Mouse (Mus musculus) limb, embryonic 11.5 days (tissue): ENCODE results near the gene Ppm1h. TPM values are rescaled to one million over a fixed set of nuclear protein-coding genes. Genes with fewer than 3 reads are reported as not detected.
"Not testable (repeated sequence)": the region's sequence is repeated elsewhere in the genome, so short reads cannot be mapped to it uniquely, and the experiment has no call there.

Experiments
- ATAC-seq: fragments of 200-750 bp; cut with Nextera tagmentation; 2 replicates; pipeline ENCODE4 v1.8.0; 2017; ENCODE audit warnings: low read depth; ENCODE audit not compliant: insufficient number of reproducible peaks, low FRiP score, low TSS enrichment
- DNase-seq: peaks from one replicate; pipeline ENCODE4 v3.0.0-alpha.2; 2015; ENCODE audit warnings: low spot score
- H3K27ac ChIP-seq: fragments of 300-500 bp; sonication (generic); replicated peaks from 2 replicates; pipeline ENCODE4 v1.5.1; 2014; ENCODE audit warnings: low read depth, mild to moderate bottlenecking, low read length
- H3K27me3 ChIP-seq: fragments of 300-500 bp; sonication (generic); 2 replicates; pipeline ENCODE4 v1.6.1; 2014; ENCODE audit warnings: mild to moderate bottlenecking, low read length, mixed read lengths; ENCODE audit not compliant: control insufficient read depth, insufficient read depth
- H3K36me3 ChIP-seq: fragments of 300-500 bp; sonication (generic); 2 replicates; pipeline ENCODE4 v1.6.1; 2014; ENCODE audit warnings: mild to moderate bottlenecking, low read length, moderate library complexity, mixed read lengths; ENCODE audit not compliant: control insufficient read depth, insufficient read depth
- H3K4me1 ChIP-seq: fragments of 300-500 bp; sonication (generic); 2 replicates; pipeline ENCODE4 v1.6.1; 2014; ENCODE audit warnings: low read length, mixed read lengths; ENCODE audit not compliant: control insufficient read depth, insufficient read depth
- H3K4me2 ChIP-seq: fragments of 300-500 bp; sonication (generic); 2 replicates; pipeline ENCODE4 v1.6.1; 2014; ENCODE audit warnings: low read depth, mild to moderate bottlenecking, moderate library complexity; ENCODE audit not compliant: severe bottlenecking
- H3K4me3 ChIP-seq: fragments of 300-500 bp; sonication (generic); 2 replicates; pipeline ENCODE4 v1.5.1; 2014; ENCODE audit warnings: low read depth, low read length
- H3K9ac ChIP-seq: fragments of 300-500 bp; sonication (generic); 2 replicates; pipeline ENCODE4 v1.6.1; 2014; ENCODE audit warnings: mild to moderate bottlenecking, low read length
- H3K9me3 ChIP-seq: fragments of 300-500 bp; sonication (generic); 2 replicates; pipeline ENCODE4 v1.6.1; 2016; ENCODE audit warnings: low read length; ENCODE audit not compliant: control insufficient read depth
- WGBS: fragments of 180-500 bp; shearing (Covaris S2); extraction: QIAGEN DNeasy Blood & Tissue Kit; methylation state at CpG from one replicate; pipeline ENCODE4 v1.1.7; 2014; 5-methylcytosine and 5-hydroxymethylcytosine counted together
- polyA plus RNA-seq: library from polyadenylated mRNA; unstranded; fragments of >200 nt; fragmentation: Nextera tagmentation; extraction: Ambion mirVana; gene quantifications from 2 replicates; pipeline ENCODE4 v1.2.1, GENCODE M21; 2014

Gene Ppm1h
- polyA plus RNA-seq, 1 experiment from 2014 or later: 5.1 TPM

- 61% methylated on average over 9 of the region's 9 CpGs for WGBS
- H3K27ac ChIP-seq: no peak overlapping the region
- H3K36me3 ChIP-seq: no peaks in the 10 kb centered on the region
- DNase-seq: no peak
- no peak for ATAC-seq
- no peak overlapping the region for H3K4me2 ChIP-seq
- no peaks in the 10 kb centered on the region for H3K9me3 ChIP-seq
- H3K27me3 ChIP-seq: no peaks in the 10 kb centered on the region
- H3K4me1 ChIP-seq: peaks cover 21% of the 10 kb centered on the region; the same call in 1 of the 2 replicates
- H3K9ac ChIP-seq: no peak overlapping the region
- H3K4me3 ChIP-seq: no peak overlapping the region
Observed at GRCm38 (mm10) chr10:122918325-122918694, 239.7 kb downstream of the Ppm1h start.

- DNase-seq: no peak
- Histone ChIP-seq H3K4me2 (no peak overlapping the region), H3K4me1 (peaks cover 17% of the 10 kb centered on the region; the same call in 1 of the 2 replicates), H3K36me3 (no peaks in the 10 kb centered on the region), H3K9ac (no peak overlapping the region), H3K27me3 (no peaks in the 10 kb centered on the region), H3K27ac (no peak overlapping the region; the same call in 1 of the 2 replicates), H3K4me3 (no peak overlapping the region), H3K9me3 (no peaks in the 10 kb centered on the region)
- 60% methylated on average over 5 of the region's 5 CpGs for WGBS
- no peak for ATAC-seq
Observed at GRCm38 (mm10) chr10:122918754-122919153, 240.2 kb downstream of the Ppm1h start.

- Histone ChIP-seq H3K36me3 (no peaks in the 10 kb centered on the region), H3K4me3 (no peak overlapping the region), H3K4me1 (peaks cover 15% of the 10 kb centered on the region; the same call in 1 of the 2 replicates), H3K27me3 (no peaks in the 10 kb centered on the region), H3K4me2 (no peak overlapping the region), H3K9me3 (no peaks in the 10 kb centered on the region), H3K9ac (no peak overlapping the region), H3K27ac (no peak overlapping the region)
- DNase-seq: no peak
- 82% methylated on average over 2 of the region's 2 CpGs for WGBS
- ATAC-seq: no peak
Observed at GRCm38 (mm10) chr10:122919416-122919815, 240.9 kb downstream of the Ppm1h start.

- H3K4me1 ChIP-seq: peaks cover 15% of the 10 kb centered on the region; the same call in 1 of the 2 replicates
- H3K9ac ChIP-seq: no peak overlapping the region
- no peaks in the 10 kb centered on the region for H3K36me3 ChIP-seq
- H3K4me2 ChIP-seq: no peak overlapping the region
- 97% methylated on average over 11 of the region's 11 CpGs for WGBS
- no peaks in the 10 kb centered on the region for H3K9me3 ChIP-seq
- H3K4me3 ChIP-seq: no peak overlapping the region
- ATAC-seq: no peak
- no peak for DNase-seq
- no peak overlapping the region for H3K27ac ChIP-seq
- no peaks in the 10 kb centered on the region for H3K27me3 ChIP-seq
Observed at GRCm38 (mm10) chr10:122920218-122920795, 241.7 kb downstream of the Ppm1h start.

GRCm38 (mm10) chr10:122922226-122922625 is 243.7 kb downstream of the Ppm1h start:
- Histone ChIP-seq H3K4me3 (no peak overlapping the region), H3K27ac (no peak overlapping the region), H3K27me3 (no peaks in the 10 kb centered on the region), H3K36me3 (no peaks in the 10 kb centered on the region), H3K9me3 (no peaks in the 10 kb centered on the region), H3K9ac (no peak overlapping the region), H3K4me2 (no peak overlapping the region), H3K4me1 (peaks cover 6% of the 10 kb centered on the region; the same call in 1 of the 2 replicates)
- ATAC-seq (no peak), DNase-seq (no peak)
- WGBS: 38% methylated on average over 7 of the region's 7 CpGs

- not testable (repeated sequence) for H3K4me3 ChIP-seq, H3K4me1 ChIP-seq, H3K4me2 ChIP-seq, H3K36me3 ChIP-seq, H3K27me3 ChIP-seq, H3K27ac ChIP-seq, H3K9me3 ChIP-seq, H3K9ac ChIP-seq, DNase-seq, ATAC-seq
- 88% methylated on average over 5 of the region's 5 CpGs for WGBS
Observed at GRCm38 (mm10) chr10:122924571-122924970, 246.0 kb downstream of the Ppm1h start.

GRCm38 (mm10) chr10:122926275-122926674 is 247.7 kb downstream of the Ppm1h start:
- Histone ChIP-seq H3K9me3 (no peaks in the 10 kb centered on the region), H3K27ac (no peak overlapping the region), H3K4me2 (no peak overlapping the region), H3K36me3 (no peaks in the 10 kb centered on the region), H3K27me3 (no peaks in the 10 kb centered on the region), H3K9ac (no peak overlapping the region), H3K4me1 (peaks cover 17% of the 10 kb centered on the region), H3K4me3 (no peak overlapping the region)
- 89% methylated on average over 4 of the region's 4 CpGs for WGBS
- DNase-seq: no peak
- ATAC-seq: no peak

- Histone ChIP-seq H3K4me2 (no peak overlapping the region), H3K4me1 (peaks cover 21% of the 10 kb centered on the region), H3K27ac (no peak overlapping the region), H3K36me3 (no peaks in the 10 kb centered on the region), H3K9me3 (no peaks in the 10 kb centered on the region), H3K9ac (no peak overlapping the region), H3K27me3 (no peaks in the 10 kb centered on the region), H3K4me3 (no peak overlapping the region)
- WGBS: 73% methylated on average over 4 of the region's 4 CpGs
- ATAC-seq: no peak
- DNase-seq: no peak
Observed at GRCm38 (mm10) chr10:122930520-122930919, 252.0 kb downstream of the Ppm1h start.
